Mouse (Mus musculus): Measurements from ENCODE around the gene Fam104a.

- TF ChIP-seq POLR2A (IDR thresholded peaks at IDR 0.05; ENCODE audit: control insufficient read depth, low read depth, low read length) (no peak), CTCF (IDR thresholded peaks at IDR 0.05; ENCODE audit: control insufficient read depth, insufficient read depth, insufficient replicate concordance, low read depth, low read length) (no peak)
These were observed 65.1 kb downstream of the Fam104a start, which contains the start of gene Sstr2 for GRCm38 (mm10) chr11:113618672-113619419.

All from testis, adult 2 months (tissue).